Comparison of ENCODE assay signal across 8 mouse cellular contexts in the genomic region with DNA sequence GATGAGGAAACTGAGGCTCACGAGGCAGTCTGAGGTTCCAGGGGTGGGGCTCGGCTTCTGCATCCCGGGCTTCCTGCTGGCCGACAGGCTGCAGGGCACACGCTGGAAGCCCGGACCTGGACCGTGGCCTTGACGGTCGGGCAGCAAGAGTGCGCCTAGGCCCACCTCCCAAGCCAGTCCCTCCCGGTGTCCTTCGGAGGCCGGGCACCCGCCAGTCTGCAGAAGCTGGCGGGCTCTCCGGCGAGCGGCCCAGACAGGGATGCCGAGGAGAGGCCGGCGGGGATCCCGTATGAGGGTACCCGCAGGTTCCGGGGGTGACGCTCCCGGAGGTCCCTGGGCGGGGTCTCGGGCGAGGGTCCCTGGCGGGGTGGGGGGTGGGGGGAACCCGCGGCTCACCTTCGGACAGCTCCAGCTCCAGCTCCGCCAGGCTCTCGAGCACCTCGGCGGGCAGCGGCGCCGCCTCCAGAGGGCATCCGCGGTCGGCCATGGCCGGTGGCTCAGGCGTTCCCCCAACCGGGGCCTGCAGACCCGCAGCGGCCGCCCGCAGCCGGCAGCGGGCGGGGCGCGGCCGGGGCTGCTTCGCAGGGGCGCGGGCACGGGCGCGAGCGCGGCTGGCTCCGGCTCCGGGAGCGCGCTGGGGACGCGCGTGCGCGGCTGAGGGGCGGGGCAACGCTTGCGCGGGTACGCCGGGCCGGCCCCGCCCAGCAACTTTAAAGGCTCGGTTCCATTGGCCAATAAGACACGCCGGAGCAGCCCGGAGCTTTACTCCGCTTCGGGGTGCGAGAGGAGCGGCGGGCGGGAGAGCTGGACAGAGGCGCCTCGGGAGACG. TPM values are rescaled to one million over a fixed set of nuclear protein-coding genes. Genes with fewer than 3 reads are reported as not detected.
DNase-seq lines count a peak whose midpoint lies in the region; ATAC-seq lines count a peak whose summit lies in the region.

Dip2a (minus strand) TSS at position 581 of the 829 bp plus-strand sequence.

- peaks cover 26% of the 10 kb centered on the region for H3K4me1 ChIP-seq in hindbrain, embryonic 15.5 days (replicated peaks)

- no peaks in the 10 kb centered on the region for H3K9me3 ChIP-seq in hindbrain, embryonic 15.5 days

- peak within 1 kb of the TSS; percentile 82 for H3K9ac ChIP-seq in hindbrain, embryonic 15.5 days

- under 1% methylated on average over 90 of the region's 94 CpGs for WGBS in hindbrain, embryonic 15.5 days

- peak; percentile 88 for DNase-seq in R1 (ENCODE audit: low read depth, low spot score)
- peak; percentile 98 to 99 for DNase-seq in cerebellum, postnatal 25 days
- peak; percentile 93 to 96 for DNase-seq in frontal cortex, postnatal 36 days (ENCODE audit: low spot score in 2 of 2)
- peak; percentile 91 for DNase-seq in left cerebral cortex, adult 11 months (ENCODE audit: low spot score)
- DNase-seq in lung, postnatal 4 days, result peak; percentile 96 to 97
- DNase-seq in retina, postnatal 7 days (ENCODE audit: low read depth, low spot score), result peak; percentile 91
- peak; percentile 89 for DNase-seq in urinary bladder, adult 2 months (ENCODE audit: low spot score)

- H3K27ac ChIP-seq in hindbrain, embryonic 15.5 days (replicated peaks), result peak within 1 kb of the TSS; percentile 87

- no peaks in the 10 kb centered on the region for H3K27me3 ChIP-seq in hindbrain, embryonic 15.5 days

- peak within 1 kb of the TSS; percentile 84 for H3K4me2 ChIP-seq in hindbrain, embryonic 15.5 days

- no peaks in the 10 kb centered on the region for H3K36me3 ChIP-seq in hindbrain, embryonic 15.5 days

- H3K4me3 ChIP-seq in hindbrain, embryonic 15.5 days, result peak within 1 kb of the TSS; percentile 77

- ATAC-seq in hindbrain, embryonic 15.5 days (ENCODE audit: low FRiP score, low read depth), result peak; percentile 94

RNA-seq across cellular contexts. Expression of gene Dip2a, which starts in this region (rescaled TPM):
- 18.9 and 19.8 TPM in 2 replicates for polyA plus RNA-seq in hindbrain, embryonic 15.5 days (2015; fragmentation: Nextera tagmentation; extraction: Ambion mirVana)
- 12.8 and 15.0 TPM in 2 replicates for polyA plus RNA-seq in urinary bladder, adult 2 months (2012; rRNA removed)

Comparison
In these comparisons a context has a peak if more than half of its experiments do, and no peak if none do; other contexts are left out.
1. Peak in every context shown above with its lines: DNase-seq, ATAC-seq, H3K4me3 ChIP-seq and H3K27ac ChIP-seq.